Mouse (Mus musculus): ENCODE results near the gene Lamtor2.
"Not testable (repeated sequence)": the region's sequence is repeated elsewhere in the genome, so short reads cannot be mapped to it uniquely, and the experiment has no call there.

The Lamtor2 gene

GRCm38 (mm10) chr3:88552676-88553524 is at the start of gene Lamtor2:
Lamtor2 (minus strand) TSS chr3:88553074.
- DNase-seq = peak; percentile 98 to 99

- DNase-seq = no peak
These were observed 49.6 kb upstream of the Lamtor2 start for GRCm38 (mm10) chr3:88602466-88602865.

- DNase-seq = not testable (repeated sequence)
These were observed 43.7 kb upstream of the Lamtor2 start for GRCm38 (mm10) chr3:88596547-88596946.

- DNase-seq = peak; percentile 21 to 38
These were observed 41.2 kb upstream of the Lamtor2 start for GRCm38 (mm10) chr3:88593893-88594580.

GRCm38 (mm10) chr3:88592942-88593576 is 40.2 kb upstream of the Lamtor2 start:
- DNase-seq = no peak

GRCm38 (mm10) chr3:88591950-88592731 is 39.3 kb upstream of the Lamtor2 start:
- DNase-seq = peak in 1 of 2 experiments; percentile 54

- DNase-seq = no peak
These were observed 38.2 kb upstream of the Lamtor2 start for GRCm38 (mm10) chr3:88591044-88591443.

- no peak for DNase-seq
These were observed 37.4 kb upstream of the Lamtor2 start for GRCm38 (mm10) chr3:88590246-88590645.

- no peak for DNase-seq
These were observed 33.8 kb upstream of the Lamtor2 start for GRCm38 (mm10) chr3:88586640-88587039.

GRCm38 (mm10) chr3:88585769-88586168 is 32.9 kb upstream of the Lamtor2 start:
- DNase-seq = no peak

GRCm38 (mm10) chr3:88579454-88580117 is 26.7 kb upstream of the Lamtor2 start:
- peak; percentile 78 to 85 for DNase-seq

GRCm38 (mm10) chr3:88578498-88579424 is 25.9 kb upstream of the Lamtor2 start:
- no peak for DNase-seq

- DNase-seq = not testable (repeated sequence)
These were observed 25.0 kb upstream of the Lamtor2 start for GRCm38 (mm10) chr3:88577846-88578245.

GRCm38 (mm10) chr3:88575540-88575939 is 22.7 kb upstream of the Lamtor2 start, which contains the start of gene Ssr2:
Ssr2 (plus strand) TSS chr3:88575876.
- DNase-seq = no peak

- no peak for DNase-seq
These were observed 20.9 kb upstream of the Lamtor2 start for GRCm38 (mm10) chr3:88573810-88574209.

GRCm38 (mm10) chr3:88572835-88573234 is 20.0 kb upstream of the Lamtor2 start:
- DNase-seq = no peak

- no peak for DNase-seq
These were observed 19.0 kb upstream of the Lamtor2 start for GRCm38 (mm10) chr3:88571856-88572255.

GRCm38 (mm10) chr3:88570341-88570740 is 17.5 kb upstream of the Lamtor2 start:
- DNase-seq = no peak

GRCm38 (mm10) chr3:88569694-88570093 is 16.8 kb upstream of the Lamtor2 start:
- no peak for DNase-seq

GRCm38 (mm10) chr3:88569093-88569492 is 16.2 kb upstream of the Lamtor2 start:
- DNase-seq = no peak

- DNase-seq = no peak
These were observed 15.7 kb upstream of the Lamtor2 start for GRCm38 (mm10) chr3:88568615-88569014.

Measured in kidney, postnatal 4 days (tissue).